Mouse (Mus musculus) R1 (cell line): ENCODE results near the gene Lrch1.
A peak's percentile ranks its signal among the peaks of the same experiment; 100 is the strongest.

ENCODE experiments used
- DNase-seq: peaks from one replicate; pipeline ENCODE4 v3.0.0-alpha.2; 2018; ENCODE audit warnings: low read depth, low spot score

Lrch1 gene

GRCm38 (mm10) chr14:74893085-74893648, 54.5 kb downstream of the Lrch1 start:
- DNase-seq, result no peak

- DNase-seq, result no peak
Observed at GRCm38 (mm10) chr14:74889304-74889703, 58.4 kb downstream of the Lrch1 start.

GRCm38 (mm10) chr14:74888103-74888502, 59.6 kb downstream of the Lrch1 start:
- no peak for DNase-seq

- DNase-seq, result no peak
Observed at GRCm38 (mm10) chr14:74886453-74886852, 61.2 kb downstream of the Lrch1 start.

- peak; percentile 23 for DNase-seq
Observed at GRCm38 (mm10) chr14:74884920-74885319, 62.8 kb downstream of the Lrch1 start.

- no peak for DNase-seq
Observed at GRCm38 (mm10) chr14:74884024-74884680, 63.5 kb downstream of the Lrch1 start.

- no peak for DNase-seq
Observed at GRCm38 (mm10) chr14:74883204-74883603, 64.5 kb downstream of the Lrch1 start.

GRCm38 (mm10) chr14:74882754-74883153, 64.9 kb downstream of the Lrch1 start:
- no peak for DNase-seq

- no peak for DNase-seq
Observed at GRCm38 (mm10) chr14:74880868-74881267, 66.8 kb downstream of the Lrch1 start.

GRCm38 (mm10) chr14:74879480-74879879, 68.2 kb downstream of the Lrch1 start:
- no peak for DNase-seq

GRCm38 (mm10) chr14:74877287-74877686, 70.4 kb downstream of the Lrch1 start:
- no peak for DNase-seq

GRCm38 (mm10) chr14:74871220-74871619, 76.5 kb downstream of the Lrch1 start:
- DNase-seq, result no peak

- DNase-seq, result no peak
Observed at GRCm38 (mm10) chr14:74868902-74869230, 78.8 kb downstream of the Lrch1 start.

- DNase-seq, result no peak
Observed at GRCm38 (mm10) chr14:74868188-74868901, 79.3 kb downstream of the Lrch1 start.

GRCm38 (mm10) chr14:74867076-74868042, 80.3 kb downstream of the Lrch1 start:
- no peak for DNase-seq

- no peak for DNase-seq
Observed at GRCm38 (mm10) chr14:74865738-74866137, 81.9 kb downstream of the Lrch1 start.

GRCm38 (mm10) chr14:74864805-74865483, 82.7 kb downstream of the Lrch1 start:
- no peak for DNase-seq

GRCm38 (mm10) chr14:74861456-74861855, 86.2 kb downstream of the Lrch1 start:
- DNase-seq, result peak; percentile 61

GRCm38 (mm10) chr14:74859154-74859553, 88.5 kb downstream of the Lrch1 start:
- DNase-seq, result no peak

- DNase-seq, result no peak
Observed at GRCm38 (mm10) chr14:74855429-74855828, 92.2 kb downstream of the Lrch1 start.

- no peak for DNase-seq
Observed at GRCm38 (mm10) chr14:74853759-74854100, 93.9 kb downstream of the Lrch1 start.
